ENCODE assay signal across 8 mouse cellular contexts in genomic region chr5:125368568-125368967, GRCm38 (mm10). TPM values are rescaled to one million over a fixed set of nuclear protein-coding genes. Genes with fewer than 3 reads are reported as not detected.
A peak's percentile ranks its signal among the peaks of the same experiment; 100 is the strongest.
DNase-seq lines count a peak whose midpoint lies in the region; ATAC-seq and TF ChIP-seq lines count a peak whose summit lies in the region.

No protein-coding gene starts in this region.

- H3K4me1 ChIP-seq in heart, embryonic 14.5 days (ENCODE audit: control insufficient read depth in 2 of 2, insufficient read depth in 2 of 2, low read length in 2 of 2) = peaks cover 0 to 8% of the 10 kb centered on the region in 2 experiments; a peak in 2 of 4 replicates
- no peaks in the 10 kb centered on the region for H3K4me1 ChIP-seq in liver, embryonic 14.5 days (replicated peaks; ENCODE audit: control insufficient read depth in 2 of 2, insufficient read depth in 2 of 2, low read length in 1 of 2)

- no peak overlapping the region for H3K4me2 ChIP-seq in heart, embryonic 14.5 days (ENCODE audit: low read length)
- H3K4me2 ChIP-seq in liver, embryonic 14.5 days (ENCODE audit: low read depth) = no peak overlapping the region

- peak; percentile 79 for ATAC-seq in CD4-positive, CD25-positive, alpha-beta regulatory T cell, adult 4 months
- peak; percentile 17 for ATAC-seq in Patski
- 0 out of 2 replicates have a peak, but pooled peaks have one; percentile 15 for ATAC-seq in heart, embryonic 14.5 days (ENCODE audit: insufficient number of reproducible peaks, insufficient read depth, low FRiP score, low read depth)
- no peak for ATAC-seq in liver, embryonic 14.5 days (ENCODE audit: insufficient read depth)
- ATAC-seq in neutrophil, adult 5-6 weeks (ENCODE audit: extremely low read depth, insufficient number of reproducible peaks, low FRiP score, poor library complexity, severe bottlenecking) = peak; percentile 93

- CTCF ChIA-PET in Patski (lab: Charles Lee) = interaction anchor here (0.6 to 4.7 kb wide), 20 partner anchors 9 to 473 kb away, joined by 3 to 36 read pairs (median 4); partner anchors contain the start of gene Scarb1

- H3K9ac ChIP-seq in heart, embryonic 14.5 days (ENCODE audit: low read length) = no peak overlapping the region
- H3K9ac ChIP-seq in liver, embryonic 14.5 days (replicated peaks) = no peak overlapping the region

- in situ Hi-C loops in Patski (cut with MboI; ENCODE audit: low pct_unique_long_range_greater_than_20kb) = no loop called here

- no peak overlapping the region for H3K27ac ChIP-seq in heart, embryonic 14.5 days (replicated peaks in 1 of 2; ENCODE audit: control insufficient read depth in 1 of 2, insufficient read depth in 1 of 2, low read depth in 2 of 2, low read length in 2 of 2)
- H3K27ac ChIP-seq in liver, embryonic 14.5 days = no peak overlapping the region

- no peak overlapping the region for H3K4me3 ChIP-seq in heart, embryonic 14.5 days (ENCODE audit: control insufficient read depth in 1 of 2, insufficient read depth in 1 of 2, low read depth in 1 of 2, low read length in 2 of 2)
- no peak overlapping the region for H3K4me3 ChIP-seq in liver, embryonic 14.5 days (ENCODE audit: insufficient read depth in 1 of 2, low read depth in 2 of 2, low read length in 2 of 2)

- WGBS in heart, embryonic 14.5 days = 1% methylated on average over 4 of the region's 4 CpGs
- 0% methylated on average over 4 of the region's 4 CpGs for WGBS in liver, embryonic 14.5 days (ENCODE audit: insufficient replicate concordance)

- no peaks in the 10 kb centered on the region for H3K27me3 ChIP-seq in Patski
- no peaks in the 10 kb centered on the region for H3K27me3 ChIP-seq in heart, embryonic 14.5 days (ENCODE audit: control insufficient read depth, insufficient read depth, low read length)
- no peaks in the 10 kb centered on the region; the same call in 1 of the 2 replicates for H3K27me3 ChIP-seq in liver, embryonic 14.5 days (ENCODE audit: control insufficient read depth, insufficient read depth, low read length)

- H3K9me3 ChIP-seq in heart, embryonic 14.5 days (ENCODE audit: control insufficient read depth, low read length) = 0 out of 2 replicates have a peak, but pooled peaks cover 2% of the 10 kb centered on the region
- no peaks in the 10 kb centered on the region for H3K9me3 ChIP-seq in liver, embryonic 14.5 days (ENCODE audit: control insufficient read depth, low read length)

- H3K36me3 ChIP-seq in heart, embryonic 14.5 days (ENCODE audit: control insufficient read depth, insufficient read depth, low read length) = no peaks in the 10 kb centered on the region
- H3K36me3 ChIP-seq in liver, embryonic 14.5 days (replicated peaks; ENCODE audit: control insufficient read depth, insufficient read depth, low read depth) = no peaks in the 10 kb centered on the region

- TF ChIP-seq CTCF in Patski (IDR thresholded peaks at IDR 0.05) = peak; percentile 84
- TF ChIP-seq CTCF in liver, embryonic 14.5 days (IDR thresholded peaks at IDR 0.05; ENCODE audit: low read depth) = peak; percentile 85

- no peak for TF ChIP-seq EP300 in liver, embryonic 14.5 days (IDR thresholded peaks at IDR 0.05; ENCODE audit: low read depth)

- no peak for DNase-seq in Patski (ENCODE audit: low read depth, low spot score)
- peak; percentile 81 for DNase-seq in embryo, embryonic 10 days (ENCODE audit: low spot score)
- DNase-seq in kidney, postnatal 14 days = peak; percentile 80
- no peak for DNase-seq in liver, embryonic 14.5 days (ENCODE audit: low read depth in 3 of 3, low spot score in 3 of 3)
- peak; percentile 72 for DNase-seq in thymus, postnatal 4 days

- POLR2A ChIA-PET in Patski (lab: Charles Lee) = interaction anchor here (1.5 kb wide), 1 partner anchor 95 kb away, joined by 7 read pairs; no protein-coding TSS in a partner anchor

RNA-seq across cellular contexts. Expression of gene Gm10382, which starts 20.6 kb away (rescaled TPM):
- polyA plus RNA-seq in CD4-positive, CD25-positive, alpha-beta regulatory T cell, adult 4 months (2017; shearing (Covaris generic)) = 1 to 10 TPM in 1 of 2 experiments, under 1 TPM in 1; 0.70 to 1.0 TPM
- 4.1 TPM for polyA plus RNA-seq in Patski (2021)
- 0.27 and 0.32 TPM in 2 replicates for polyA plus RNA-seq in heart, embryonic 14.5 days (2014; fragmentation: Nextera tagmentation; extraction: Ambion mirVana)
- 0.05 and 0.10 TPM in 2 replicates for polyA plus RNA-seq in liver, embryonic 14.5 days (2012; rRNA removed)
- polyA plus RNA-seq in liver, embryonic 14.5 days (2014; fragmentation: Nextera tagmentation; extraction: Ambion mirVana) = not detected in 2 replicates
- total RNA-seq in neutrophil, adult 5-6 weeks (2017) = 1.2 and 1.4 TPM in 2 replicates

RNA-seq across cellular contexts. Expression of gene Ubc, which starts 21.4 kb away (rescaled TPM):
- 1,000 to 10,000 TPM in 1 of 2 experiments, 100 to 1,000 TPM in 1; 954 to 1,216 TPM for polyA plus RNA-seq in CD4-positive, CD25-positive, alpha-beta regulatory T cell, adult 4 months (2017; shearing (Covaris generic))
- polyA plus RNA-seq in Patski (2021) = 1,637 TPM
- polyA plus RNA-seq in heart, embryonic 14.5 days (2014; fragmentation: Nextera tagmentation; extraction: Ambion mirVana) = 859 and 861 TPM in 2 replicates
- polyA plus RNA-seq in liver, embryonic 14.5 days (2012; rRNA removed) = 155 and 221 TPM in 2 replicates
- polyA plus RNA-seq in liver, embryonic 14.5 days (2014; fragmentation: Nextera tagmentation; extraction: Ambion mirVana) = 313 and 374 TPM in 2 replicates
- 672 and 724 TPM in 2 replicates for total RNA-seq in neutrophil, adult 5-6 weeks (2017)

RNA-seq across cellular contexts. Expression of gene Scarb1, which starts 27.7 kb away (rescaled TPM):
- 10 to 100 TPM in 1 of 2 experiments, 1 to 10 TPM in 1; 5.9 to 11.6 TPM for polyA plus RNA-seq in CD4-positive, CD25-positive, alpha-beta regulatory T cell, adult 4 months (2017; shearing (Covaris generic))
- 59.7 TPM for polyA plus RNA-seq in Patski (2021)
- 59.7 and 61.6 TPM in 2 replicates for polyA plus RNA-seq in heart, embryonic 14.5 days (2014; fragmentation: Nextera tagmentation; extraction: Ambion mirVana)
- 50.1 and 54.1 TPM in 2 replicates for polyA plus RNA-seq in liver, embryonic 14.5 days (2012; rRNA removed)
- polyA plus RNA-seq in liver, embryonic 14.5 days (2014; fragmentation: Nextera tagmentation; extraction: Ambion mirVana) = 41.6 and 50.6 TPM in 2 replicates
- 9.9 and 11.4 TPM in 2 replicates for total RNA-seq in neutrophil, adult 5-6 weeks (2017)

Comparison
In these comparisons a context has a peak if more than half of its experiments do, and no peak if none do; other contexts are left out.
1. DNase-seq: peak in embryo, embryonic 10 days (single experiment), kidney, postnatal 14 days (single experiment) and thymus, postnatal 4 days (single experiment); none in Patski (single experiment) and liver, embryonic 14.5 days (0 of 3).